Mouse (Mus musculus) liver, embryonic 14.5 days (tissue): ENCODE measurements around the gene Diablo.

ENCODE experiments used
- CTCF ChIP-seq: IDR thresholded peaks from 2 replicates; pipeline ENCODE4 v1.5.1; 2016; ENCODE audit warnings: antibody characterized with exemption, low read depth, control low read depth
- EP300 ChIP-seq: IDR thresholded peaks from 2 replicates; pipeline ENCODE4 v1.6.1; 2016; ENCODE audit warnings: antibody characterized with exemption, low read depth

DNA sequence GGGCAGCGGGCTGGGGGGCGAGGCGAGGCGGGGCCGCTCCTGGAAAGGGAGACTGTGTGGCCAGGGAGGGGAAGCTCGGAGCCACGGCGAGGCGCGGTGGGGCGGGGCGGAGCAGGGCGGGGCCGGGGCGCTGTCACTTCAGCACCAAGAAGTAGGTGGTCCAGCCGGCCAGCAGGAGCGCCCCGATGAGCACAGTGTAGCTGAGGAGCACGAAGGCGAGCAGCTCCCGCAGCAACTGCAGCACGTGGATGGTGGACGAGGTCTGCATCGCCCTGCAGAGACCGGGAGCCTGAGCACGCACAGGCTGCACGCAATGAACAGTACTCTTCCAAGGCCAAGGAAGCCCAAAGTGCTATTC is 396 bp upstream of the Diablo start:
- TF ChIP-seq CTCF (peak; percentile 49), EP300 (no peak)
